Mouse (Mus musculus) C2C12 (cell line): ENCODE measurements around the gene Tusc2. TPM values are rescaled to one million over a fixed set of nuclear protein-coding genes. Genes with fewer than 3 reads are reported as not detected.

Source experiments
- H3K27me3 ChIP-seq: one replicate; pipeline ENCODE4 v1.6.1; 2011; ENCODE audit not compliant: control insufficient read depth, insufficient read depth, insufficient read length
- H3K36me3 ChIP-seq: one replicate; pipeline ENCODE4 v1.6.1; 2011; ENCODE audit not compliant: control insufficient read depth, insufficient read depth
- H3K4me3 ChIP-seq: one replicate; pipeline ENCODE4 v1.5.1; 2011; ENCODE audit warnings: mild to moderate bottlenecking, control low read depth; ENCODE audit not compliant: poor library complexity, insufficient read depth, severe bottlenecking
- H3K79me2 ChIP-seq: one replicate; pipeline ENCODE4 v1.6.1; 2011; ENCODE audit not compliant: control insufficient read depth, insufficient read depth
- H3K79me3 ChIP-seq: one replicate; pipeline ENCODE4 v1.6.1; 2011; ENCODE audit warnings: low read depth, control low read depth
- H3ac ChIP-seq: one replicate; pipeline ENCODE3; 2011; ENCODE audit warnings: low read depth; ENCODE audit not compliant: control insufficient read depth, insufficient read length
- CEBPB ChIP-seq: IDR thresholded peaks from one replicate; pipeline ENCODE4 v1.6.1; 2011; ENCODE audit warnings: low read depth, mild to moderate bottlenecking, control low read depth, moderate library complexity
- CTCF ChIP-seq: IDR thresholded peaks from one replicate; pipeline ENCODE4 v1.5.1; 2011; ENCODE audit not compliant: control insufficient read depth, insufficient read depth, insufficient read length
- FOSL1 ChIP-seq: IDR thresholded peaks from one replicate; pipeline ENCODE4 v1.8.0; 2011; ENCODE audit warnings: mild to moderate bottlenecking, low read length; ENCODE audit not compliant: poor library complexity, insufficient read depth, severe bottlenecking
- MAX ChIP-seq: IDR thresholded peaks from one replicate; pipeline ENCODE4 v1.6.1; 2011; ENCODE audit warnings: mild to moderate bottlenecking, control low read depth
- MYOD1 ChIP-seq: IDR thresholded peaks from one replicate; pipeline ENCODE4 v1.6.1; 2011; ENCODE audit warnings: low read depth; ENCODE audit not compliant: control insufficient read depth, insufficient read length
- MYOG ChIP-seq: IDR thresholded peaks from one replicate; pipeline ENCODE4 v1.6.1; 2011; ENCODE audit not compliant: control insufficient read depth, insufficient read length; ENCODE audit errors: extremely low read depth
- USF1 ChIP-seq: IDR thresholded peaks from one replicate; pipeline ENCODE4 v1.6.1; 2011; ENCODE audit warnings: low read depth, mild to moderate bottlenecking, control low read depth, moderate library complexity
- polyA plus RNA-seq: library from polyadenylated mRNA; unstranded; fragments of >200 nt; fragmentation: generic; extraction: Trizol; gene quantifications from one replicate; pipeline ENCODE4 v1.2.1, GENCODE M21; 2012; ENCODE audit warnings: missing spikeins

Gene Tusc2
- polyA plus RNA-seq, 1 experiment, result 15.9 TPM

- peak overlapping the region; percentile 38 for H3K4me3 ChIP-seq
- H3K36me3 ChIP-seq, result peaks cover 13% of the 10 kb centered on the region
- H3K79me2 ChIP-seq, result no peaks in the 10 kb centered on the region
- H3K79me3 ChIP-seq, result no peaks in the 10 kb centered on the region
- H3ac ChIP-seq, result no peak overlapping the region
- TF ChIP-seq CEBPB, result no peak
- no peak for TF ChIP-seq MAX
- H3K27me3 ChIP-seq, result no peaks in the 10 kb centered on the region
Measured at GRCm38 (mm10) chr9:107542721-107543120, 20.3 kb upstream of the Tusc2 start.

GRCm38 (mm10) chr9:107543299-107543698 lies 19.8 kb upstream of the Tusc2 start:
- Histone ChIP-seq H3ac (no peak overlapping the region), H3K27me3 (no peaks in the 10 kb centered on the region), H3K36me3 (peaks cover 7% of the 10 kb centered on the region), H3K79me3 (no peaks in the 10 kb centered on the region), H3K4me3 (no peak overlapping the region), H3K79me2 (no peaks in the 10 kb centered on the region)
- TF ChIP-seq MAX (no peak), MYOD1 (no peak), MYOG (no peak), USF1 (no peak), CTCF (no peak), CEBPB (no peak), FOSL1 (no peak)

DNA sequence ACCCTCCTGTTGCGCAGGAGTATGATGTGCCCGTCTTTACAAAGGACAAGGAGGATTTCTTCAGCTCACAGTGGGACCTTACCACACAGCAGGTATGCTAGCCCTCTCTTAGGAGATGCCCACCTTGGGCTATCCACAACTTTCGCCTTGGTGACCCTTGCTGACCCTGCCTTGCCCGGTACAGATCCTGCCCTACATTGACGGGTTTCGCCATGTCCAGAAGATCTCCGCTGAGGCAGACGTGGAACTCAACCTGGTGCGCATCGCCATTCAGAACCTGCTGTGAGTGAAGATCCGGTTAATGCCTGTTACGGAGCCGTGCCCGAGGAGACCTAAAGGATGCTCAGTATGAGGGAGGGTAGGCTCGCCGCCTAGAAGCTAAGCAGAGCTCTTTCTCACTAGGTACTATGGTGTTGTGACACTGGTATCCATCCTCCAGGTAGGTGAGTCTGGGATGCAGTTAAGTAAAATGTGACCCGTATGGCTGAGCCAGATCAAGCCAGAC lies 18.8 kb upstream of the Tusc2 start:
- Histone ChIP-seq H3K4me3 (no peak overlapping the region), H3K36me3 (no peaks in the 10 kb centered on the region), H3K79me3 (no peaks in the 10 kb centered on the region), H3ac (no peak overlapping the region), H3K27me3 (no peaks in the 10 kb centered on the region), H3K79me2 (no peaks in the 10 kb centered on the region)
- TF ChIP-seq CTCF, result no peak
- no peak for TF ChIP-seq MAX
- TF ChIP-seq MYOG, result no peak
- TF ChIP-seq FOSL1, result no peak
- TF ChIP-seq CEBPB, result no peak
- no peak for TF ChIP-seq USF1
- no peak for TF ChIP-seq MYOD1

- Histone ChIP-seq H3K27me3 (no peaks in the 10 kb centered on the region), H3K79me3 (no peaks in the 10 kb centered on the region), H3ac (no peak overlapping the region), H3K4me3 (no peak overlapping the region), H3K79me2 (no peaks in the 10 kb centered on the region), H3K36me3 (no peaks in the 10 kb centered on the region)
- no peak for TF ChIP-seq FOSL1
- TF ChIP-seq MYOD1, result no peak
- no peak for TF ChIP-seq CEBPB
- TF ChIP-seq USF1, result no peak
- no peak for TF ChIP-seq MYOG
- TF ChIP-seq CTCF, result no peak
- no peak for TF ChIP-seq MAX
Measured at GRCm38 (mm10) chr9:107544729-107545128, 18.3 kb upstream of the Tusc2 start.

- H3K36me3 ChIP-seq, result no peaks in the 10 kb centered on the region
Measured at GRCm38 (mm10) chr9:107545199-107545598, 17.9 kb upstream of the Tusc2 start.

DNA sequence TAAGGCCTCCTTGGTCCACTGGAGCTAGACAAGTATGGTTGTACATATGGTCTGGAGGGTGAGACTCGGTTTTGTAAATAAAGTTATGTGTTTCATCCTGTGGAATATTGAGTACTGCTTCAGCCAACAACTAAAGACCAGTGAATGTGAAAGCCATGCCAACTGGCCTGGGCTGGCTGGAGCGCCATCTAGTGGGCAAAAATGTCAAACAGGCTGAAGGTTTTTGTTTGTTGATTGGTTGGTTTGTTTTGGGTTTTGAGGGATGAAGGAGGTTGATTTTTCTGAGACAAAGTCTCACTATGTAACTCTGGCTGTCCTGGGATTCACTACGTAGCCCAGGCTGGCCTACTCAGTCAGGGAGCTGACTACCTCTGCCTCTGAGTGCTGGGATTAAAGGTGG lies 17.5 kb upstream of the Tusc2 start:
- no peaks in the 10 kb centered on the region for H3K27me3 ChIP-seq
- H3K4me3 ChIP-seq, result no peak overlapping the region
- no peak overlapping the region for H3ac ChIP-seq
- TF ChIP-seq USF1 (no peak), CTCF (peak; percentile 36)
- no peaks in the 10 kb centered on the region for H3K79me3 ChIP-seq
- H3K36me3 ChIP-seq, result no peaks in the 10 kb centered on the region
- H3K79me2 ChIP-seq, result no peaks in the 10 kb centered on the region

More at GRCm38 (mm10) chr9:107545199-107545598, 17.9 kb upstream of the Tusc2 start:
- Histone ChIP-seq H3K79me3 (no peaks in the 10 kb centered on the region), H3K79me2 (no peaks in the 10 kb centered on the region), H3K4me3 (no peak overlapping the region), H3K27me3 (no peaks in the 10 kb centered on the region), H3ac (no peak overlapping the region)
- TF ChIP-seq FOSL1 (no peak), CTCF (no peak), CEBPB (no peak), MAX (no peak), USF1 (no peak), MYOD1 (no peak), MYOG (no peak)

DNA sequence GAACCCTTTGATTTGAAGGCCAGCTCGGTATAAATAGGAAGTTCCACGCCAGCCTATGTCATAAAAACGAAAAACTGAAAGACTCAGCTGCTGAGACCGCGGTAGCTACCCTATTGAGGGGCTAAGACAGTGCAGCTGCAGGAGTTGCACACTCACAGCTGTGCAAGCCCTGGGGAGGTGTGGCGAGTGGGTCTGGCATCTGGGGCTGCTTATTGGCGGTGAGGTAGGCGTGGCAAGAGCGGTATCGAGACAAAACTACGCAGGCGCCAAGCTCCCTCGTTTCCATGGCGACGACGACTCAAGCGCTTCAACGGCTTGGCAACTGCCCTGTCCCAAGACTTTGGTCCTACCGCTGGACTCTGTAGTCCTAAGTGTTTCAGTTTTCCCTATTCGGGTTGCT lies 16.0 kb upstream of the Tusc2 start, which contains the start of gene Zmynd10:
Gene Zmynd10 (plus strand): TSS at position 273 of the 400 bp plus-strand sequence.
- Histone ChIP-seq H3K36me3 (no peaks in the 10 kb centered on the region), H3ac (no peak within 1 kb of the TSS), H3K79me3 (no peaks in the 10 kb centered on the region), H3K4me3 (no peak within 1 kb of the TSS), H3K27me3 (no peaks in the 10 kb centered on the region), H3K79me2 (peaks cover 5% of the 10 kb centered on the region)
- no peak for TF ChIP-seq USF1
- TF ChIP-seq CEBPB, result no peak
- TF ChIP-seq MAX, result no peak
- no peak for TF ChIP-seq MYOD1
- TF ChIP-seq CTCF, result no peak
- TF ChIP-seq FOSL1, result no peak
- no peak for TF ChIP-seq MYOG
